Mouse (Mus musculus): Measurements from ENCODE around the gene Bsg. TPM values are rescaled to one million over a fixed set of nuclear protein-coding genes. Genes with fewer than 3 reads are reported as not detected.

The Bsg gene
- 793 and 830 TPM in 2 replicates for polyA plus RNA-seq (2012; rRNA removed)

GRCm38 (mm10) chr10:79704065-79704969 is at the start of gene Bsg:
Bsg (plus strand) TSS chr10:79704491.

DNA sequence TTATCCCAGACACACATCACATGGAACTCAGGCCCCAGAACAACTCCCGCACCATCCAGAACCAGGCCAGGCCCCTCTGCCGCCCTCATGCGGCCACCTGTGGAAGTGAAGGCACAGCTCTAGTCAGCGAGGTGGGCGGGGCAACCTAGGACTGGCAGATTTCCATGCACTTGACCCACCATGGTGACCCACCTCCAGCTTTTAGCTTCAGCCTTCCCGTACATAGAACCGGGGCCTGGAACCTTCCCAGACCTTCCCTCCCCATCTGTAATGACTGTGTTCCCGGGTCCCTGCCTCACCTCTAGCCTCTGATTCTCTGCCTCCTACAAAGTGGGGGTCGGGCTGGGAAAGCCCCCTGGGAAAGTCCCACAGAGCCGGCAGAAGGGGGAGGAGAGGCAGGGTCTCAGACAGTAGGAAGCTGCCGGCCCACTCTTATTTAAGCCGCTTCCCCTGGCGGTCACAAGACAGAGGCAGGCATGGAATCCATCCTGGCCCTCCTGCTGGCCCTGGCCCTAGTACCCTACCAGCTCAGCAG is 40.1 kb upstream of the Bsg start, which contains the start of gene Madcam1:
Gene Madcam1 (plus strand): TSS at position 429 of the 535 bp plus-strand sequence.

GRCm38 (mm10) chr10:79668771-79669575 is 35.3 kb upstream of the Bsg start, which contains the start of gene Tpgs1:
Tpgs1 (plus strand) TSS chr10:79669369.

DNA sequence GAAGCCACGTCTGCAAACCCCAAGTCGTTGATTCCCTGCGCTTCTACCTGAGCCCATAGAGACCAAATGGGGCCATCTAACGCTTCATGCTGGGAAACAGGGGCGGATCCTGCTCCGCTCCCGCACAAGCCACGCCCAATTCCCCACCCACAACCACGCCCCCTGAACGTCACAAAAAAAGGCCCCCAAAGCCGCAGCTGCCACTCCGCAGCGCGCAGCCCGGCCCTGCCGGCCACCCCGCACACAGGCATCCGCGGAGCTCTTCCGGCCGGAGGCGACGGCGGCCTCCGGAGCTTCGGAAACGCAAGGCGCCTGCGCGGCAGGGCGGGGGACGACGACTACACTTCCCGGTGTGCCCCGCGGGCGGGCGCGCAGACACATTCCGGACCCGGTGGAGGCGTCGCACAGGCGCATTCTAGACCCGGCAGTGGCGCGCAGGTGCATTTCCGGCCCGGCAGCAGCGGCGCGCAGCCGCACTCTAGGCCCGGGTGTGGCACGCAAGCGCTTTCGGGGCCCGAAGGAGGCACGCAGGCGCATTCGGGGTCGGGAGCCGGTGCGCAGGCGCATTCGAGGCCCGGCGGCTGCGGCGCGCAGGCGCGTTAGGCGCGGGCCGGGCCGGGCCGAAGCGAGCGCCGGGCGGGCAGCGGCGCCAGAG is 22.6 kb upstream of the Bsg start, which contains the start of gene Cdc34:
Gene Cdc34 (plus strand): TSS at position 605 of the 655 bp plus-strand sequence.

DNA sequence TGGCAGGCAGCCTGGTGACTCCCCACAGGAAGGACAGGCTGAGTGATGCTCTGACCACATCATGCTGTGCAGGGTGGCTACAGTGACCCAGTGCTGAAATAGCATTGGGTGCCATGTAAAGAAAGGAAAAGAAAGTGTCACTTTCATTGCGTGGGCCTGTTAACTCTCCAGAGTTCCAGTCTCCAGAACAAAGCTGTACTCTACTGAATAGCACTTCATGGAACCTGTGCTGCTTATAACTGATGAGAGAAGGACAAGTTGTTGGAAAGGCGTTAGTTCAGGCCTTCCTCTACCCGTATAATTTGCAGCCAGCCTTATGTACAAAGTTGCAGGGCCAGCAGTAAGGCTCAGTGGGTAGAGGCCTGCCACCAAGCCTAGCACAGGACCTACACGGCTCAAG is 15.6 kb upstream of the Bsg start, which contains the start of gene Gzmm:
Gene Gzmm (plus strand): TSS at position 301 of the 400 bp plus-strand sequence.

GRCm38 (mm10) chr10:79716254-79716987 is 12.1 kb downstream of the Bsg start, which contains the start of gene Hcn2:
Hcn2 (plus strand) TSS chr10:79716634.

DNA sequence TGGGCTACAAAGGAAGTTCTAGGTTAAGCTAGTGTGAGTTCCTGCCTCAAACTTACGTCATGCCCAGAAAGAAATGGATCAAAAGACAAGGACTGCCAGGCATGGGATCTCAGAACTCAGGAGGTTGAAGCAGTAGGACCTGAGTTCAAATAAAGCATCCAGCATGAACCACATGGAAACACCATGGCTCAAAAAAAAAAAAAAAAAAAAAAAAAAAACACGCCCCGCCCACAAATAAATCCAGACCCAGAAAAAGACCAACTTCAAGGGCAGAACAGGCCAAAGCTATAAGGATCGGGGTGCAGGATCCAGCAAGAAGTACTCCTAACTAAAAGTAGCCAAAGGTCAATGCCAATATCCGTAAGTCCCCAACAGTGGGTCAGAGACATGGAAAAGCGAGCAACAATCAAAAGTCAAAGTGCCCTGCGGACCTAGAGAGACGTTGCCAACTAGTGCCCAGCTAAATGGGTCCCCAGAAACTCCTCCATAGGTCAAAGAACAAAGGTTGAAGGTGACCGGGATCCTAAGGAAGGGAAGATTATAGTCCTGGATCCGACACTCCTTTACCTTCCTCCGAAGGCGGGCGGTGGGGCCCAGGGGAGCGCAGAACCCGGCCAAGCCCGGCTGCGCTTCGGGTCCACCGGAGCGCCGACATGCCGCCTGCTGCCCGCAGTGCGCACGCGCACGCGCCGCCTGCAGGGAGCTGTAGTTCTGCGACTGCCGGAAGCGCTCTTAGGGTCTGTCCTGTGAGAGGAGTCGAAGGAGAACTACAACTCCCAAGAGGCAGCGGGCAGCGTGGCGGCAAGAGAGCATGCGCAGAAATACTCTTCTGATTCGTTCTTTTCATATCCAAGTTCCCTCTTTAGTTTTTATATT is 41.8 kb downstream of the Bsg start, which contains the start of gene Polrmt:
Gene Polrmt (minus strand): TSS at position 684 of the 876 bp plus-strand sequence.

GRCm38 (mm10) chr10:79754856-79755516 is 50.7 kb downstream of the Bsg start, which contains the start of gene Fgf22:
Fgf22 (plus strand) TSS chr10:79755076.

Other genes with a start within 250 kb of the Bsg start
- gene Vmn2r83, start 235.8 kb upstream of the Bsg start, polyA plus RNA-seq (2012; rRNA removed) = not detected in 2 replicates
- gene Plpp2, start 170.7 kb upstream of the Bsg start, polyA plus RNA-seq (2012; rRNA removed) = 15.1 and 15.9 TPM in 2 replicates
- gene Mier2, start 149.3 kb upstream of the Bsg start, polyA plus RNA-seq (2012; rRNA removed) = 20.0 and 25.1 TPM in 2 replicates
- not detected in 2 replicates for gene Theg, start 117.2 kb upstream of the Bsg start, polyA plus RNA-seq (2012; rRNA removed)
- 0.03 and 0.06 TPM in 2 replicates for gene C2cd4c, start 90.5 kb upstream of the Bsg start, polyA plus RNA-seq (2012; rRNA removed)
- 0.26 and 0.30 TPM in 2 replicates for gene Shc2, start 66.6 kb upstream of the Bsg start, polyA plus RNA-seq (2012; rRNA removed)
- gene Odf3l2, start 58.8 kb upstream of the Bsg start, polyA plus RNA-seq (2012; rRNA removed) = not detected in 2 replicates
- gene Madcam1, start 39.9 kb upstream of the Bsg start, polyA plus RNA-seq (2012; rRNA removed) = 0.08 and 0.18 TPM in 2 replicates
- 14.3 and 15.9 TPM in 2 replicates for gene Tpgs1, start 35.1 kb upstream of the Bsg start, polyA plus RNA-seq (2012; rRNA removed)
- 75.1 and 80.8 TPM in 2 replicates for gene Cdc34, start 22.3 kb upstream of the Bsg start, polyA plus RNA-seq (2012; rRNA removed)
- 0.06 and 0.12 TPM in 2 replicates for gene Gzmm, start 15.5 kb upstream of the Bsg start, polyA plus RNA-seq (2012; rRNA removed)
- gene Hcn2, start 12.1 kb downstream of the Bsg start, polyA plus RNA-seq (2012; rRNA removed) = 0.08 and 0.09 TPM in 2 replicates
- 13.3 and 17.5 TPM in 2 replicates for gene Polrmt, start 42.1 kb downstream of the Bsg start, polyA plus RNA-seq (2012; rRNA removed)
- not detected in 2 replicates for gene Fgf22, start 50.6 kb downstream of the Bsg start, polyA plus RNA-seq (2012; rRNA removed)
- 36.8 and 38.6 TPM in 2 replicates for gene Rnf126, start 62.5 kb downstream of the Bsg start, polyA plus RNA-seq (2012; rRNA removed)
- gene Fstl3, start 72.8 kb downstream of the Bsg start, polyA plus RNA-seq (2012; rRNA removed) = 2.6 TPM in 2 replicates
- gene Prss57, start 86.5 kb downstream of the Bsg start, polyA plus RNA-seq (2012; rRNA removed) = 3.3 and 4.4 TPM in 2 replicates
- gene Palm, start 89.1 kb downstream of the Bsg start, polyA plus RNA-seq (2012; rRNA removed) = 4.8 and 5.8 TPM in 2 replicates
- 0.59 and 0.99 TPM in 2 replicates for gene Misp, start 116.5 kb downstream of the Bsg start, polyA plus RNA-seq (2012; rRNA removed)
- 104 and 111 TPM in 2 replicates for gene Ptbp1, start 149.9 kb downstream of the Bsg start, polyA plus RNA-seq (2012; rRNA removed)
- 200 and 257 TPM in 2 replicates for gene Prtn3, start 170.0 kb downstream of the Bsg start, polyA plus RNA-seq (2012; rRNA removed)
- gene Plppr3, start 170.1 kb downstream of the Bsg start, polyA plus RNA-seq (2012; rRNA removed) = 5.6 and 9.0 TPM in 2 replicates
- gene Elane, start 181.8 kb downstream of the Bsg start, polyA plus RNA-seq (2012; rRNA removed) = 103 and 130 TPM in 2 replicates
- gene Cfd, start 186.4 kb downstream of the Bsg start, polyA plus RNA-seq (2012; rRNA removed) = 0.08 and 0.12 TPM in 2 replicates
- 11.6 and 12.7 TPM in 2 replicates for gene Med16, start 204.4 kb downstream of the Bsg start, polyA plus RNA-seq (2012; rRNA removed)
- gene Gm26602, start 206.4 kb downstream of the Bsg start, polyA plus RNA-seq (2012; rRNA removed) = not detected in 2 replicates
- 0.65 and 0.86 TPM in 2 replicates for gene Kiss1r, start 212.5 kb downstream of the Bsg start, polyA plus RNA-seq (2012; rRNA removed)
- gene R3hdm4, start 216.7 kb downstream of the Bsg start, polyA plus RNA-seq (2012; rRNA removed) = 31.9 and 40.7 TPM in 2 replicates
- 8.4 and 10.3 TPM in 2 replicates for gene Arid3a, start 222.6 kb downstream of the Bsg start, polyA plus RNA-seq (2012; rRNA removed)